Mouse (Mus musculus) brain, embryonic 14.5 days (tissue): ENCODE measurements around the gene 2010300C02Rik. TPM values are rescaled to one million over a fixed set of nuclear protein-coding genes. Genes with fewer than 3 reads are reported as not detected.

Experiments used
- DNase-seq: peaks from one replicate; pipeline ENCODE4 v3.0.0-alpha.2; 2011; ENCODE audit warnings: low read depth
- CTCF ChIP-seq: fragments of 200-500 bp; IDR thresholded peaks from 2 replicates; pipeline ENCODE4 v1.5.1; 2012; ENCODE audit warnings: inconsistent platforms, mild to moderate bottlenecking, moderate library complexity, borderline replicate concordance; ENCODE audit not compliant: insufficient read depth, insufficient read length; ENCODE audit errors: extremely low read depth
- POLR2A ChIP-seq: fragments of 200-500 bp; IDR thresholded peaks from 2 replicates; pipeline ENCODE4 v1.6.1; 2012; ENCODE audit warnings: mild to moderate bottlenecking, inconsistent platforms, borderline replicate concordance; ENCODE audit not compliant: poor library complexity, insufficient read depth, insufficient read length, severe bottlenecking; ENCODE audit errors: extremely low read depth
- polyA plus RNA-seq: library from polyadenylated mRNA; depleted of rRNA; stranded (reverse); fragments of >200 nt; gene quantifications from 2 replicates; pipeline ENCODE4 v1.2.3, GENCODE M21; 2012; rRNA removed

The 2010300C02Rik gene
- polyA plus RNA-seq: 1.9 and 2.8 TPM in 2 replicates

DNA sequence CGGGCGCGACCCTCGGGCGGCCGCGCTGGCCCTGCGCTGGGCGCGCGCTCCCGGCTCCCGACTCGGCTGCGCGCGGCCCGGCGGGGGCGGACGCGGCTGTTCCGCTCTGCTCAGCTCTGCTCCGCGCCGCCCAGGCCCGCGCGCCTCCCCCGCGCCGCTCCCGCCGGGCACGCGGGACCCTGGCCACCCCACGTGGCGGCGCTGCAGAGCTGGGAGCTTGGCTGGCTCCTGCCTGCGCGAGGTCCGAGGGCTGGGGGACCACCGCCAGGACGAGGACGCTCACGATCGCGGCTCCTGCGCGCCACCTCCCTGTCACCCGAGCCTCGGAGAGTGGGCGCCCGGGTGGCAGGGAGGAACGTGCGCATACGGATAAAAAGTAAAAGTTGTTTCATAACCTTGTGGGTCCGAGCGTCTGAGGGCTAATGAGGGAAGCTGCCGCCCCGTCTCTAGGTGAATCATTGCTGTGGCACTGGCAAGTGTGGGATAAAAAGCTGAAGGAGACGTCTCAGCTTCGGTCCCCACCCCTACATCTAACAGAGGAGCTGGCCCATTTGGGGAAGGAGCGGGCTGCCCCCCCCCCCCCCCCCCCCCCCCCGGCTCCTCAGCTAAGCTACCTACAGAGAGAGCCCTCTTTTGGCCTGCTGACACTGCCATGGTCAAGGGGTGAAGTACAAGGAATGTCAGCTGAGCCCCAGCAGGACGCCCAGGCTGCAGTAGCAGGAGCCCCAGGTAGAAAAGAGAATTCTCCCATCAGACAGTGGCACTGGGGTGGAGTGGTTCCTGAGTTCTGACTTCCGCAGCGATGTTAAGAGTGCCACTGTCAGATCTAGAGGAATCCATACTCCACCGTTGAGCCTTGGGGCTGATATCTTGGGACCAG, at the start of gene 2010300C02Rik:
2010300C02Rik (minus strand) TSS at position 325 of the 880 bp plus-strand sequence.
- TF ChIP-seq CTCF (peak; percentile 49; the same call in 1 of the 2 replicates), POLR2A (no peak)
- peak; percentile 69 for DNase-seq

DNA sequence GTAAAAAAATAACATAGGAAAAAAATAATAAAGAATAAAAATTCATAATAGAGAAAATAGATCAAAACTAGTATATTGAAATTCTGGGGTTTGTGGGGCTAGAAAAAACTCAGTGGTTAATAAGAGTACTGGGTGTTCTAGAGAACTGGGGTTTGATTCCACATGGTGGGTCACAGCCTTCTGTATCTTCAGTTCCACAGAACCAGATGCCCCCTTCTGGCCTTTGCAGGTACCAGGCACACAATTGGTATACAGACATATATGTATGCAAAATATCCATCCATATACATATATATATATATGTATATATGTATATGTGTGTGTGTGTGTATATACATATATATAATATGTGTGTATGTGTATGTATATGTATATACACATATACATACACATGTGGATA, 39.5 kb upstream of the 2010300C02Rik start:
- DNase-seq: no peak
- TF ChIP-seq POLR2A: no peak
- TF ChIP-seq CTCF: no peak

DNA sequence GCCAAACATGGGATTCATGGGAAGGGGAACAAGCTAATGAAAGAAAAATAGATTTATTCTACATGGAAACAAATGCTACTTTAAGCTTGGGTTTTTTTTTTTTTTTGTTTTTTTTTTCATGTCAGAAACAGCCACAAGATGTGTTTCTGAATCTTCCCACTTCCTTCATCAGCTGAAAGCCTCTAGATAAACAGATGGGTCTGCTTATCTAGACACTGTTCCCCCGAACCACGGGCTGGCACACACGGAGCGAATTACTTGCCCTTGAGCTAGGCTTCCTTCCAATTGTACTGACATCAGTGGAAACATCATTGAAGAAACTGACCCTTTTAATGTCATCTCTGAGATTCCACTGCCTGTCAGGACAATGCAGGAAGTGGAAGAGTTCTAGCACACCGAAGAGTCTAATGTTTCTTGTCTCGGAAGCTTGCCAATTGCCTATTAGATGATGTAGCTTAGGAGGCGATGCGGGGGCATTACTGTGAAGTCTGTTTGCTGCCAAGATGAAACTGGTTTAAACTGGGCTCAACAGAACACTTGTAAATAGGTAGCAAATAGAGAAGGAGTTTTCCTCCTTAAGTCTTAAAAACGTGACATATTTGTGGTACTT, 24.9 kb upstream of the 2010300C02Rik start:
- TF ChIP-seq CTCF (no peak), POLR2A (no peak)

DNA sequence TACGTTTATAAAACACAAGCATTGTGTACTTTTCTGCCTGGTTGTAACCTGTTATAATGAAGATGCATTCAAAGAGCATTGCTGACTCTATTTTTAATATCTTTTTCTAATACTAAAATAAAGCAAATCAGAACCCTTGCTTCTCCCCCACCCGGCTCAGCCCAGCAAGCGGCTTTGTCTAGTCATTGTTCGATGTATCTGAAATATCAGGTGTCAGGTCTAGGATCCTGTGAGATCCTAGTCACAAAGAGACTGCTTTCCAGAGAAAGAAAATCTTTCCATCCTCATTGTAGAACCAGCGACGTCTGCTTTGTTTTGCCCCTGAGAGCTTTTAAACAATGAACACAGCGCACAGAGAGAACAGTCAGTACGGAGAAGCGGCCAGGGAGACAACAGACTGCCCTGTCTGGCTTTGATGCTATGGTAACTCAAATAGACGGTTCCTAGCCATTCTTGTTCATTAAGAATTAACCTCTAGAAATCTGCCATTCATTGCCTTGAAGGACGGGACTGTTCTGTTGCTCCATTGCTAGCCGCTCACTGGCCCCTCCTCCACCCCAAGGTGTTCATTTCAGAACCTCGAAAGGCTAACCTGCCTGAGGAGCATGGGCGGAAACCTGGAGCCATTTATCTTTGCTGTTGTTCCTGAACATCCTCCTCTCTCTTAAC, 22.9 kb upstream of the 2010300C02Rik start:
- no peak for TF ChIP-seq CTCF
- no peak for TF ChIP-seq POLR2A
- peak; percentile 48 for DNase-seq

More for the DNA sequence above, 24.9 kb upstream of the 2010300C02Rik start:
- peak; percentile 47 for DNase-seq

DNA sequence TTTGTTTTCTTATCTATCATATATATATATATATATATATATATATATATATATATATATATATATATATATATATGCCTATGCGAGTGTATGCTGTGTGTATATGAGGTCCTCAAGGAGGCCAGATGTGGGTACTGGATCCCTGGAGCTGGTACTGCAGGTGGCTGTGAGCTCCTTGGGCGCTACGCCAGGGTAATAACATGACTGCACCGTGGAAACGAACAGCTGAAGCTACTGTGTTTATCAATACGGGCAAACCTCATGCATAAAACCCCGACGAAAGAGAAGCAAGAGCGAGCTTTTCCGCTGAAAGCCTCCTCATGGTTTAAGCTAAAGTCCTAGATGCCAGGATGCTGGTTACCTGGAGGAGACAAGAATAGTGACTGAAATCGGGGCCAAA, 22.2 kb upstream of the 2010300C02Rik start:
- TF ChIP-seq POLR2A (no peak), CTCF (no peak)
- peak; percentile 58 for DNase-seq

DNA sequence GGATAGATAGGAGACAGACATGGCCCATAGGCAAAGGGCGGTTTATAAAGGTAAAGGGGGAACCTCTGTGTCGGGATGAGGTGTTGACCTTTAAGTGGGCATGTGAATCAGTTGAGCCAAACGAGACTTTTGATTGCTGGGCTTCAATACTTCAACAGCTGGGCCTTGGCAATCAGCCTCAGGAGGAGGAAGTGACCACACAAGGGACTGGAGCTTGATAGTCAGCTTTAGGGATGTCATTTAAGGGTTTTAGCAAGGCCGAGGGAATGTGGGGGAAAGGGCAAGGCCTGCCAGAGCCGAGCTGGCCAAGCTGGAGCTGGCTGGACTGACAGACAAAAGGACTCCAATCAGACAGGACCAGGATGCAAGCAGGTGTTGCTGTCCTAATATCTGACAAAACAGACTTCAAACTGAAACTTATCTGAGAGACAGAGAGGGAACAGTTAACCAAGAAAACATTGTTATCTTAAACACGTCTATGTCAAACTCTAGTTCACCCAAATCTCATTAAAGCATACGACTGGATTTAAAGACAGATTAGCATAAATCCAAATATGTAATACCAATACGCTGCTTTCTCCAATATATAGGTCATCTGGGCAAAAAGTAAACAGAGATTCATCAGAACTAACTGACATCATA, 20.4 kb upstream of the 2010300C02Rik start:
- DNase-seq: no peak
- TF ChIP-seq POLR2A (no peak), CTCF (no peak)

DNA sequence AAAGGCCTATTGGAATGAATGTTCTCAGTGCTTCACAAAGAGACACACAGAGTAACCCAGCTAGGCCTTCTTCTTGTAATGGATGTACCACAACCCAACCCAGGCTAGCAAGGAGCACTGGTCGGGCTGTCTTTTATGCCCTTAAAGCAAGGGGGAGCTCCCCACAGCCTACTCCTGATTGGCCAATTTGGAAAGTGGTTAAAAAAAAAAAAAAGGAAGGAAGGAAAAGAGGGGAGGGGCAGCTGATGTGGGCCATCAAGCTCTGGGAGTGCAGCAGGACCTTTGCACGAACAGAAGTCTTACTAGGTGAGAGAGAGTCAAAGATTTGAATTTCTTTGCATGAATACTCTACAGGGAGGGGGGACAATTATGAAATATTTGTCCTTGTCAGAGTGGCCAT, 19.0 kb upstream of the 2010300C02Rik start:
- TF ChIP-seq CTCF (no peak), POLR2A (no peak)
- no peak for DNase-seq

DNA sequence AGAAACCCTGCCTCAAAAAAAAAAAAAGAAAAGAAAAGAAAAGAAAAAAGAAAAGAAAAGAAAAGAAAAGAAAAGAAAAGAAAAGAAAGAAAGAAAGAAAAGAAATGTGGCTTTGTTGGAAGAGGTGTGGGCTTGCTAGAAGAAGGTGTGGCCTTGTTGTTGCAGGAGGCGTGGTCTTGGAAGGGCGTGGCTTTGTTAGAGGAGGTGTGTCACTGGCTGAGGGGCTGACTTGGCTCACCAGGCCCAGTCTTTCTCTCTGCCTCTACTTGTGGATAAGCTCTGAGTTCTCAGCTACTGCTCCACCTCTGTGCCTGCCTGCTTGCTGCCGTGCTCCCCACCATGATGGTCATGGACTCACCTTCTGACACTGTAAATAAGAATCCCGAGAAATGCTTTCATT, 17.2 kb upstream of the 2010300C02Rik start:
- TF ChIP-seq POLR2A (no peak), CTCF (no peak)
- no peak for DNase-seq

DNA sequence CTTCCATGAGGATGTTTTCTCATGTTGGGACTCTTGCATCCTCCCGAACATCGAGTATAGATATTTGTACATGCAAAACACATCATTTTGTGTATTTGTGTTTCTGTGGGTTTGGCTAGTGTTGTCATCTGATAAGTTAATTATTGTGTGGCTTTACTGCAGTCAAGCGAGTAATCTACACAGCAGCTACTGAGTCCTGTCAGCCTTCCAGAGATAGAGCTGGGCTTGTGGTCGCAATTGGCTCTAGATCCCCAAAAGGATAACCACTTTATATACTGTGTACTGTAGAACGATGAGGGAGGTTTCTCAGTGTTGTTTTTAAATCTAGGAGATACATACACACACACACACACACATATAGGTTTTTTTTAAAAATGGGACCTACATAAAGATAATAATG, 16.0 kb upstream of the 2010300C02Rik start:
- TF ChIP-seq CTCF (no peak), POLR2A (no peak)

DNA sequence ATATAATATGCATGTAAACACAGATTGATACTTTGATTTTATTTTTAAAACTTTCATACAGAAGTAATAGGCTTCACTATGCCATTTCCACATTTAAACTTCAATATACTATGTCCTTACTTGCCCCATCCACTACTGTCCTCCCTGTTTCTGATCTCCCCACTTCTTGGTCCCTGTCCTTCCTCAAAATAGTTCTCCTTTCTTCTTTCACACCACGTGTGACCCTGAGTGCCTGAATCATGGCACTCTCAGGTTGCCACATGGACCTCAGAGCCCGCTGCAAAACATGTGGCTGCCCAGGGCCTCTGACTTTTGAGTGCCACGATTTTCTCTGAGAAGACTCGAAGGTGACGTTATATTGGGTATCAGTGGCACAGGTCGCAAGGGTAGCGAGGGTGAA, 15.0 kb upstream of the 2010300C02Rik start:
- TF ChIP-seq POLR2A: no peak
- no peak for TF ChIP-seq CTCF
- DNase-seq: no peak

More for the DNA sequence above, 16.0 kb upstream of the 2010300C02Rik start:
- no peak for DNase-seq

DNA sequence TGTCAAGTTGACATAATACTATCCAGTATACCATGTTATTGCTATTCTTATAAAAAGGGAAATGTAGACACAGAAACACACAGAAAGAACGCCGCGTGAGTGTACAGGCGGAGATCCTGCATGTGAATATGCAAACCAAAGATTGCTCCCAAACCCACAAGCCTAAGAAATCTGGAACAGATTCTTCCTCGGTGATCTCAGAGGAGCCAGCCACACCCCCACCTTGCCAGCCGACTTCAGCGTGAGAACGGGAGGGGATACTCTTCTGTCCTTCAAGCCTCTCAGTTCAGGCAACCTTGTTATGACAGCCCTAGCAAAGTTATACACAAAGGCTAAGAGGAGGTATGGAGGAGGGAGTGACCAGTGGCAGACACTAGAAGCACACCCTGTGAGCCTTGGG, 9.5 kb upstream of the 2010300C02Rik start:
- DNase-seq: no peak
- TF ChIP-seq POLR2A (no peak), CTCF (no peak)
